Mouse (Mus musculus): ENCODE results near the gene Rabgap1l. TPM values are rescaled to one million over a fixed set of nuclear protein-coding genes. Genes with fewer than 3 reads are reported as not detected.
A peak's percentile ranks its signal among the peaks of the same experiment; 100 is the strongest.
"Not testable (repeated sequence)": the region's sequence is repeated elsewhere in the genome, so short reads cannot be mapped to it uniquely, and the experiment has no call there.

Gene Rabgap1l
- polyA plus RNA-seq, 1 experiment: 9.8 TPM

DNA sequence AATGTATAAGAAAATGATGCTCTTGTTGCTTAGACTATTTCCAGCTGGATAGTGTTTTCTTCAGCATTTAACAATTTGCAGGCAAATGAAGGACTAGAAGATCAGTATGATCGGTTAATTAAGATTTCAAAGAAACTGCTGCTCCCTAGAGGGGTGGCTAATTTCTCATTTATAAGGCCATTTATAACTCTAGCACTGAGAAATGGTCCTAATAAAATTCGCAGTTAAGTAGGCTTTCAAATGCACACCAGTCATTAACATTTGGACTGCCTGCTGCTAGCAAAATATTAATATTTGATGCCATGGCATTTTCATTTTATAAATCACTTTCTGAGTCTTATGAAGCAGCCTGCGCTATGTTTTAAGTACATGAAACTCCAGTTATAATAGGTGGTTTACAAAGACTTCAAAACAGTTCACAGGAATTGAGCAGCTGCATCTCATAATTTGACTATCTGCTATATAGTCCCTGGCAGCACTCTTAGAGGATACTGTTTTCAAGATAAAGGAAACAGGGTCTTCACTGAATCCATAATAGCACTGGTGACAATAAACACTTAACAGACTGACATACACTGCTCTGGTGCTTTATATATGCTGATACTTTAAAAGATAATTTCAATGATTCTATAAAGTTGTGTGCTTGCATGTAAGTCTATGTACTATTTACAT lies 296.0 kb downstream of the Rabgap1l start:
- DNase-seq (ENCODE audit: low read depth): no peak

DNA sequence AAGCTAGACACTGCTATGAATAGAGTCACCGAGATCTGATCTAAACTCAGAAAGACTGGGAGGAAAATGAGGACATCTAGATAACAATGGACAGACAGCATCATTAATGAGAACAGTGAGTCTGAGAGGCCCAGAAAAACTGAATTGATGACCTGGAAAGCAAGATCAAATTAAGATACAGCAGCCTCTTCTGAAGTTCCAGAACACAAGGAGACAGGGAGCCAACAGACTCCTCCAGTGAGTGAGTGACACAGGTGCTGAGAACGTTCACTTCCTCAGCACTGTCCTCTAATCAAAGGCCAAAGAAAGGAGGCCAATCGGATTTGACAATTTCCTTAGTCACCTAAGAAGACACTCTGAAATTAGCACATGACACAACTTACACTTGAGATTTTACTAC lies 307.3 kb downstream of the Rabgap1l start:
- no peak for DNase-seq (ENCODE audit: low read depth)

DNA sequence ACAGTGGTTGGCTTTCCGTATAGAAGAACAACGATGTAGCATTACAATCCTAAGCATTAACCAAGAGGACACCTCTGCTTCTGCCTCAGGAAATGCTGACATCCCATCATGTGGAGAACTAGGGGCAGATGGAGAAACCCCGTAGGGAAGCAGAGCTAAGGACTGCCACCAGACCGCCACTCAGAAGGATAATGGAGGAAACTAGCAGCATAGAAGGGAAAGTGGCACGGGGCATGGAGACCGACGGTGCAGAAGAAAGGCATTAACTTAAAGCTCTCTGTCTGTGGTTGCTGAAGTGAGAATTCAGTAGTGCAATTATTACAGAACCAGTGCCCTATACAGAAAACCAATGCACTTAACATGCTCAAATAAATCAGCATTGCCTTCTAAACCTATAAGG lies 308.0 kb downstream of the Rabgap1l start:
- no peak for DNase-seq (ENCODE audit: low read depth)

DNA sequence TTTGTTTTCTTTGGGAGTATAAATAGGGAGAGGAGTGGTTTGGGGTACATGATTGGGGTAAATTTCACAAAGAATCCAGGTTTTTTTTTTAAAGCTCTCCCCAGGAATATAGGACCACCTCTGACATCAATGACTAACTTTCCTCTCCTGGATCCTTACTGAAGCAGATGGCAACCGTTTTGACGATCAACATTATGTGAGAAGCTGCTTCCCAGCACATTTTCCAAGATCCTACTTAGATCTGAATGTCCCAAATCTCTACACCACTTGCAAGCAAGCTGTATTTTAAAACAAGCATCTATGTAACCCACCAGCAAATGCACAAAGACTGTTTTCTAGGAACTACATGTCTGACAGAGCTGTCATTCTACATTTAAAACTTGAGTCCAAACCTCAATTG lies 311.4 kb downstream of the Rabgap1l start:
- DNase-seq (ENCODE audit: low read depth): no peak

DNA sequence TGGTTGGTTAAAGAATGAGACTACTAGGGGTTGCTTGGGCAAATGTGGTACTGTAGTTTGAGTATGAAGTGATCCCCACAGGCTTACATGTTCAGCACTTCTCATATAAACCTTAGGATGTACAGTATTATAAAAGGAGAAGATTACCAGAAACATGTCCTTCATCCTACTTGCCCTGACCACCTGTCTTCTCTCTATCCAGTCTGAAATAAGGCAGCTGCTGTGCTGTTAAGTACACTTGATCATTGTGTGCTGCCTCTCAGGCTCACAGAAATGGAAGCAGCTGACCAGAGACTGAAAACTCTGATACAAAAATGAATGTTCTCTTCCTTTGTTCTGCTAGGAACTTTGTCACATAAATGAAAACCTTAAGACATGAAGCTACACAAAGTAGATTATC lies 325.6 kb downstream of the Rabgap1l start:
- DNase-seq (ENCODE audit: low read depth): no peak

DNA sequence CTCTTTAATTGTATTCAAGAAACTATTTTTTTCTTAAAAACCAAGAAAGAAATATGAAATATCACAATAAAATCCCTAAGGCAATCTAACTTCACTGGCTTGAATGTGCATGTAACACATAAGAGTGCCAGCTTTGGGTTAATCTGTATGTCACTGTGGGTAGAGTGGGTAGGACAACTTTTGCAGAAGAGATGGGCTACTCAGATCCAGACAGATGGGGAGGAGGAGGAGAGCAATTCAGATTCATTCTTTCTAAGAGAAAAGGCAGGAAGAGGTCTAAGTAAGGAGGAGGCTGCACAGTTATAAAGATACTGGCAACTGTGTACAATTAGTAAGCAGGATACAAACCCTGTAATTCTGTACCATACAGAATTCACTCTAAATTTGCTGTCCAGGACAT lies 327.8 kb downstream of the Rabgap1l start:
- no peak for DNase-seq (ENCODE audit: low read depth)

DNA sequence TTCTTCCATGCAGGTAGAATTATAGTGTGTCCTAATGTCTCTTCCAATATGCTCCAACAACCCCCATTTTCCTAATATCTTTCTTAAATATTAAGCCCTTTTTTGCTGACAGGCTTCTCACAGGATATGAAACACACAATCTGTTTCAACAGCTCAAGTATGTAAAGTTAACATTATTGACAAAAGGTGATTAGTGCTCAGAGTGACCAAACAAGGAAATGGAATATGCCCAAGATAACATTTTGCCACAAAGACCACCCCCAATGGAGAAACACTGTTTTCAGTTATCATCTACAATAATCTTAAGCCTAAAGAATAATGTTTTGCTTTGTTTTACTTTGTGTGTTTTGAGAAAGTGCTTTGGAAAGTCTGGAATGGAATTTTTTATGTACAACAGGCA lies 328.9 kb downstream of the Rabgap1l start:
- no peak for DNase-seq (ENCODE audit: low read depth)

DNA sequence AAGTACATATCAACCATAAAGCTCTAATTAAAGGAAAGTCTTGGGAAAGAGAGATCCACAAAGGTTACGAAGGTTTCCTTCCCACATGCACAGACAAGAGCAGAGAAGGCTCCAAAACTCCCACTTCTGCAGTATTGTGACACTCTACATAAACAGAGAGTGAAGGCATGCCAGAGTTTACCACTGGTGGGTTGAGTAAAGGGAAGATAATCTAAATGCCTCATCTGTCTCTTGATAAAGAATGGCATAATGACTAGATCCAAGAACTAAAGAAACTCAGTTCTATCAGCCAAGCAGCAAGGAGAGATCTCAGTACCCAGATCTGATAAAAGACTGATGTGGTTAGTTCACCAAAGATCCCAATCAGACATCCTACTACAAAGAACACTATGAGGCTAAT lies 332.7 kb downstream of the Rabgap1l start:
- peak; percentile 79 for DNase-seq (ENCODE audit: low read depth)

DNA sequence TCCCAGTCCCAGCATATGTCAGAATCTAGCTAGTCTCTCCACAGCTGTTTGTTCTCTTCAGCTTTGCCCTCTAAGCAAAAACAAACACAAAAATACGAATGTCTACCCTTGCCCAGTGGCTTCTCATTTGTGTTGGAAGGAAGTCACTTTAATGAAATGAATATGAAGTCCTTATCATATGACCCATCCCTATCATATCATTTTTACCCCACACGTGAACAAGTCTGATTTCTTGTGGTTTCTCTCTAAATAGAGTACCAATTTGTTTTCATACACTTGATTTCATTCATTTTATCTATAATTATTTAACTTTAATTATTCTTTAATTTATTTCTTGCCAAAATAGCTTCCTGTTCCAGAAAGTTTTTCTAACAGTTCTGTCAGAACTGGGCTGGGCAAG lies 341.3 kb downstream of the Rabgap1l start:
- DNase-seq (ENCODE audit: low read depth): no peak

DNA sequence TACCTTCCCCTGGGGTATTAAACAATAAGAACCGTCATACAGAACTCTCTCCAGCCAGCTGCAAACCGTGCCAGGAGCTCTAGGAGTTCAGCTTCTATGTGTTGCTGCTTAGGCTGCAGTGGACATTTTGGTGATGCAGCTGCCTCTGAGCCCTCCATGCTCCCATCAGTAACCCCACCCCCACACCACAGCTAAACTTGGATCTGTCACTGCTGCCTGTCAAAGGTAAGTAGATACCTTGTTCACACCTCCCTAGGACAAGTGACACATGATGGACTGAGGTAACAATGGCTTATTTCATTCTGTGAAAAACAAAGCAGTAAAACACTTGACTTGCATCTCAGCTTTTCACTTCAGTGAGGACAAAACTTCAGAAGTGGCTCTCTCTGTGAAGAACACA lies 344.3 kb downstream of the Rabgap1l start:
- DNase-seq (ENCODE audit: low read depth): no peak

DNA sequence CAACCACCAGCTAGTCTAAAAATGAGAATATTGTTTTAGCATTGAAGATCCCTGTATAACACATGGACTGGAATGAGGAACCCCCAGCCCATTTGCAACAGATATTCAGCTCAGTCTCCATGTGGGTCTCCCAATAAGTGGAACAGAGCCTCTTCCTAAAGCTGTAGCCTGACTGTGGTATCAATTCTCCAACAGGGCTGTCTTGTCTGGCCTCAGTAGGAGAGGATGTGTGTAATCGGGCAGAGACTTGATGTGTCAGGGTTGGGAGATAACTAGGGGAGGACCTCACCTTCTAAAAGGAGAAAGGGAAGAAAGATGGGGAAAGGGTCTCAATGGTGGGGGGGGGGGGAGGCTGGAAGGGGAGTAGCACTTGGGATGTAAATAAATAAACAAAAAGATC lies 346.2 kb downstream of the Rabgap1l start:
- DNase-seq (ENCODE audit: low read depth): no peak

DNA sequence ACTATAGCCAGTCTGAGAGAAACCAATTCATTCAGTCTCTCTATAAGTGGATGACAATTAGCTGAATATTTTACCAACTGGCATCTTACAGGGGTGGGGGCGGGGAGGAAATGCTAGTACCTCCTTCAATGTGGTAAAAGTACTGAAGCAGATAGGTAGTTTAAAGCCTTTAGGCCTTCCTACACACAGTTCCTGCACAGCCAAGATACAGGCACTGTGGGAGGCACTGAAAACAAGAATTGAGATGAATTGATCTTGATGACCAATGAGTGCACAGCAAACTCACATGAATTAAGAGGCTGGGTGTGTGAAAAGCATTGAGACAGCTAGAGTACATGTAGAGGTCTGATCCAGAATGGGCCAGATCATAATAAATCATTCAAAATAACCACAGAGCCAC lies 349.5 kb downstream of the Rabgap1l start:
- no peak for DNase-seq (ENCODE audit: low read depth)

DNA sequence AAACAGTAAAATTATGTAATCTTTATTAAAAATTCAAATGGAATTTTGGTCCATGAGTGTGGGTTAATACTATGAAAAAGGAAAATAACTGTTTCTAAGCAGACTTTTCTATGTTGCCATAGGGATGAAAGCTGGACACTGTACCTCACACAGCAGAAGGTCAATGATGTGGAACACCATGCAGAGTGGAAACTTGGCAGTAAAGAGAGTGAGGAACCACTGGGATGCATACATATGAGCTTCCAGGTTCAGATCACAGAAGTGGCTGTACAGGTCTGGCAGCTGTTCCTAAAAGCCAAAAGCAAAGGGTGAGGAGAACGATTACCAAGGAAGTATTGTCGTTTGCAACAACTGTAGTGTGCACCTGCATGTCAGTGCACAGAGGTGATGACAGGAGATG lies 351.3 kb downstream of the Rabgap1l start:
- no peak for DNase-seq (ENCODE audit: low read depth)

DNA sequence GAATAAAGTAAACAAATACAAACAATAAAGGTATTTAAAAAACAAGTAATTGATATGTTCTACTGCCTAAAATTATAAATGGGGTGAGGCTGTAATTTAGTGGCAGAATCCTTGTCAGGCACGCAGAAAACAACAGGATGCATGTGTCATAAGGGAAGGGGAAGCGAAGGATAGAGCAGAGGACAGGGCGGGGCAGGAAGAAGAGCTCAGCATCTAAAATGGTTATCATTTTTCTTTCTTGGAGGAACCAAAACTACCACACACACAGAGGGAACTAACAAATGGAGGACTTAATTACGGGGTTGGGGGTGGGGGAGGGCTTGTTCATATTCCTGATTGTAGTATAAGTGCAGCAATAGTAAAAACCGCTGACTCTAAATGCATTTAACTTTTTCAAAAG lies 351.9 kb downstream of the Rabgap1l start:
- no peak for DNase-seq (ENCODE audit: low read depth)

DNA sequence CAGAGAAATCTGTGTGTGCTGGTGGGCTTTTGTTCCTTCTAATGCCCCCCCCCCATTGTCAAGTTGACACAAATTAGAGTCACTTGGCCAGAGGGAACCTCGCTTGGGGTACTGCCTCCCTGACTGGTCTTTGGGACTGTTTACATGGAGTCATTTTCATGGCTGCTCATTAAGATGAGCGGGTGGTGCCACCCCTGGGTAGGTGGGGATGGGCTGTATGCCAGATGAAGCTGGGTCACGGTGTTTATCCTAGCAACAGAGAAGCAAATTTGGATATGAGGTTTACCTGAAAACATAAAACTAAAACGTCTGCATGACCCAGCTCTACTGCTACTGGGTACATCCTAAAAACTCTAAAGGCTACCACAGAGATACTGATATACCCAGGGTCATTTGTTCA lies 354.2 kb downstream of the Rabgap1l start:
- DNase-seq (ENCODE audit: low read depth): no peak

DNA sequence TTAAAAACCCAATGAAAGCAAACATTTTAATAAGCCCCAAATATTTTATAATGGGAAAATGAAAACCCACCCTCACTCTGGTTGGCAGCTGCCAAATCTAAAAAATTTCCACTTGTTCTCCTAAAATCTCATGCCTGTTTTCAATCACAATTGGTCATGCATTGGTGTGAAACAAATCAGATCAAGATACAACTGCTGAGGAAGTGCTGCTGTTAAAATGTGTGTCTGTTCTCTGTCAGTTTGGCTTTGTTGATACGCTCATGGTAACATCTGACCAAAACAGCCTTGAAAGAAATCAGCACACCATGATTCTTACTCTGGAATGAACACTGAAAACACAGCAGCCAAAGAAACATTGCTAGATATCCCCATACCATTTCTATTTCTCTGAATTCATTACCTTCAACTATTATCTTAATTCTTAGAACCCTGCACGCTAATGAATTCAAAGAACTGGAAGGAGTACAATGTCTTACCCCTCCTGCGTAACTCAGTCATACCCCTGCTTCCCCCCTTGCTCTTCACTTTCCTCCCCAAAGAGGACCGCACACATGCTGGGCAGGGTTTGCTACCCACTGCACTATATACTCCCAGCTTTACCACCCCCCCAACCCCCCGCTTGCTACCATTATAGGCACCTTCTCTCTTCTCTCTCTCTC lies 375.7 kb downstream of the Rabgap1l start:
- no peak for DNase-seq (ENCODE audit: low read depth)

DNA sequence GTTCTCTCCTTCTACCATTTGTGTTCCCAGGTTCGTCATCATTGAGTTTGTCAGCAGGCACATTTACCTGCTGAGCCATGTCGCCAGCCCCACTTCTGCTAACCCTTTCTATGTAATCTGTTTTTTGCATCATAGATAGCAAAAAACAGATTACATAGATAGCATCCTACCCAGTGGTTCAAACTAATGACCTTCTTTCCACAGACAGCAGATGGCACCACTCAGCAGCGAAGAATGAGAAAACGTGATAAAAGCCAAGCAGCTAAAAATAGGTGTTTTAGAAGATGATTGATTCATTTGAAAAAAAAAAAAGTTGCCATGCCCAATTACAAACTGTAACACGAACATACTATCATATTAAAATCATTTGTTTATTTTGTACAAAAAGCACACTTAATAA lies 382.2 kb downstream of the Rabgap1l start:
- DNase-seq (ENCODE audit: low read depth): no peak

DNA sequence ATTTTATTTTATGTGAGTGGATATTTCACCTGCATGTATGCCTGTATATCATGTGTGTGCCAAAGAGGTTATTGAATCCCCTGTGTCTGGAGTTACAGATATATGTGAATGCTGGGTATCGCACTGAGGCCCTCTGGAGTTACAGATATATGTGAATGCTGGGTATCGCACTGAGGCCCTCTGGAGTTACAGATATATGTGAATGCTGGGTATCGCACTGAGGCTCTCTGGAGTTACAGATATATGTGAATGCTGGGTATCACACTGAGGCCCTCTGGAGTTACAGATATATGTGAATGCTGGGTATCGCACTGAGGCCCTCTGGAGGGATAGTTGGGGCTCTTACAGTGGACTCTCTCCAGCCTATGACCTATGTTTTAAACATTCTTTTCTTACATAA lies 383.3 kb downstream of the Rabgap1l start:
- not testable (repeated sequence) for DNase-seq (ENCODE audit: low read depth)

DNA sequence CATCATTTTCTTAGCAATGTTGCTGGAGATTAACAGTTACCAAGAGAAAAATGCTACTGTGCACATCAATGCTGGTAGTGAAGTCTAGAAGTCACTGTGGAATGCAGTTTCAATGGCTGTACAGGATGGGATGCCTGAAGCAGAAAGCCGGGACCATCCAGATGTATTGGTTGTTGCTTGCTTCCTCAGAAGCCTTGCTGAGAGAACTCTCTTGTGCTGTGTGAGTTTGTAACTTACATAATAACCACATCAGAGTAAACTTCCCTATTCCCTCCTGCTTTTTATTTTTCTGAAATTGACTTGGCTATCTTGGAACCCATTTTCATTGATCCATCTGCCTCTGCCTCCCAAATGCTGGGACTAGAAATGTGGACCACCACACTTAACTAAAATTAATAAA lies 383.9 kb downstream of the Rabgap1l start:
- no peak for DNase-seq (ENCODE audit: low read depth)

DNA sequence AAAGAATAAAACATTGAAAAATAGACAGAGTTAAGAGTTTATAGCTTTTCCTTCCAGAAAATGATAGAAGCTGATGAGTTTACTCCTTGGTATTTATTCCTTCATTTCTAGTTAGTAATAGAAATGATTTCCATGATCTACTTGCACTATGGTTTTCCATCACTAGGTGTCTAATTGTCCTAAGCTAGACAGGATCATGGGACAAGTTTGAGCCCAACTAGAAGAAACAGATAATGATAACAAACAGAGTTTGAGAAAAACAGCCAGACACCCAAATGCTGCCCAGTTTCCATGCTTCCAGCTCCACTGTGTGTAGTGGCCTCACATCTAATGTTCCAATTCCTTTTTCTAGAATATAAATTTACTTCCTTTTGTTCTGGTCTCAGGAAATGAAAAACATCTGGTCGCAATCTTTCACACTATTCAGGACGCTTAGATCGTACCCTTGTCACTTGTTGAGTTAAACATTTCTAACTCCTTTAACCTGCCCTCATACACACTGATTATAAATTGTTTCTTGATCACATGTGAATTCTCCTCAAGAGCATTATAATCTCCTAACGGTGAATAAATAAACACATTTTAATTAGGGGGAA lies 384.6 kb downstream of the Rabgap1l start:
- no peak for DNase-seq (ENCODE audit: low read depth)

DNA sequence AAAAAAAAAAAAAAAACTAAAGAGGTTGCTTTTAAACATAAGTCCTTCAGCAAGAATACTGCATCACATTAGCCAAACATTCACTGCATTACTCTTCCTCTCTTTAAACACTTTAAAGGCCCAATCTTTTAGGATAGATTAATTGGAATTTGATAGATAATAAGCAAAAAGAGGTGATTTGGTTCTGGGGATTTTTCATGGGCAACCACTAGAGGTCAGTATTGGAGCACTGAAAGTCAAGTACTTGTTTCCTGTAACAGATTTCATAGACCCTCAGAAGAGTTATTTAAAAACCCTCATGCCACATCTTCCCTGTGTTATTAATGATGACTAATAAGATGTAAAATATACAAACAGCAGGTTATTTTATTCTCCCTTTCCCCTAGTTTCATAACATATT lies 393.6 kb downstream of the Rabgap1l start:
- DNase-seq (ENCODE audit: low read depth): no peak

DNA sequence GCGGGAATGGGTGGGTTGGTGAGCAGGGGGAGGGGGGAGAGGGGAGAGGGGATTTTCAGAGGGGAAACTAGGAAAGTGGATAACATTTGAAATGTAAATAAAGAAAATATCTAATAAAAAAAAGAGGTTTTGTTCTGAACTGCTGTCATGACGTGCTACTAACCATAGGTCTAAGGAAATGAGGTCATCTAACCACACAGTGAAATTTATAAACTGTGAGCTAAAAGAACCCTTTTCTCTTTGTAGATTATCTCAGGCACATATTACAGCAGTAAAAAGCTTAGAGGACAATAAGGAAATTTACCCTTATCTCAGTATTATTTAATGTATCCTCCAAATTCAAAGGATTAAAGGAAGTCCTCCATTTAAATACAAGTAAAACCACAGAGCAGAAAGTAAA lies 396.0 kb downstream of the Rabgap1l start:
- no peak for DNase-seq (ENCODE audit: low read depth)

DNA sequence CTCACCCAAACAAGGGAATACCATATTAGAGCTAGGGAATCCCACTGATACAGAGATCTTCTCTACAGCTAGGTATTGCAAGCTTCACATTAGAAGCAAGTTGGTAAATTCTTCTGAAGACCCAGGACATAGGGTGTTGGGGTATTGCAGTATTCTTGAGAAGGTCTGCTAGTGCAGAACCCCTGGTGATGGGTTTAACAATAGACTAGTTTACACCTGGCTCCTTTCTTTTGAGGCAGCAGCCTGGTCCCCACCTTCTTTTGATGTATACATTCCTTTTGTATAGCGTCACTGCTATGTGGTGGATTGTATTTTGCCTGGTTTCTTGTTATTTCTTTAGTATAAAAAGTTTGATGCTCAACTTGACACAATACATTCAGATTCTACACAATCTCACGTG lies 405.6 kb downstream of the Rabgap1l start:
- no peak for DNase-seq (ENCODE audit: low read depth)

DNA sequence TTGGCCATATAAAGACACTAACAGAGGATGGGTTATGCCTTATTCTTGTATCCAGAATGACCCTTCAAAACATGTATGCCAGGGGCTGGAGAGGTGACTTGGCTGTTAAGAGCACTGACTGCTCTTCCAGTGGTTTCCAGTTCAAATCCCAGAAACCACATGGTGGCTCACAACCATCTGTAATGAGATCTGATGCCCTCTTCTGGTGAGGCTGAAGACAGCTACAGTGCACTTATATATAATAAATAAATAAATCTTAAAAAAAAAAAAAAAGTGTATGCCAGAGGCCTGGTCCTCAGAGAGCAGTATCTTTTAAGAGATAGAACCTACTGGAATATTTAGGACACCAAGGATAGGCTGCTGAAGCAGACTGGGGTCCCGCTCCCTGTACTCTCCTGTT lies 414.6 kb downstream of the Rabgap1l start:
- no peak for DNase-seq (ENCODE audit: low read depth)

All from gonadal fat pad, adult 2 months (tissue).